Mouse (Mus musculus) CD4-positive helper T cell, adult 2 months (primary cell): ENCODE data around the gene Bcl7c.
"Not testable (repeated sequence)": the region's sequence is repeated elsewhere in the genome, so short reads cannot be mapped to it uniquely, and the experiment has no call there.

ENCODE experiments used
- DNase-seq: peaks from one replicate; pipeline ENCODE4 v3.0.0-alpha.2; 2012; ENCODE audit warnings: low read depth, missing footprints, low spot score

The Bcl7c gene

DNA sequence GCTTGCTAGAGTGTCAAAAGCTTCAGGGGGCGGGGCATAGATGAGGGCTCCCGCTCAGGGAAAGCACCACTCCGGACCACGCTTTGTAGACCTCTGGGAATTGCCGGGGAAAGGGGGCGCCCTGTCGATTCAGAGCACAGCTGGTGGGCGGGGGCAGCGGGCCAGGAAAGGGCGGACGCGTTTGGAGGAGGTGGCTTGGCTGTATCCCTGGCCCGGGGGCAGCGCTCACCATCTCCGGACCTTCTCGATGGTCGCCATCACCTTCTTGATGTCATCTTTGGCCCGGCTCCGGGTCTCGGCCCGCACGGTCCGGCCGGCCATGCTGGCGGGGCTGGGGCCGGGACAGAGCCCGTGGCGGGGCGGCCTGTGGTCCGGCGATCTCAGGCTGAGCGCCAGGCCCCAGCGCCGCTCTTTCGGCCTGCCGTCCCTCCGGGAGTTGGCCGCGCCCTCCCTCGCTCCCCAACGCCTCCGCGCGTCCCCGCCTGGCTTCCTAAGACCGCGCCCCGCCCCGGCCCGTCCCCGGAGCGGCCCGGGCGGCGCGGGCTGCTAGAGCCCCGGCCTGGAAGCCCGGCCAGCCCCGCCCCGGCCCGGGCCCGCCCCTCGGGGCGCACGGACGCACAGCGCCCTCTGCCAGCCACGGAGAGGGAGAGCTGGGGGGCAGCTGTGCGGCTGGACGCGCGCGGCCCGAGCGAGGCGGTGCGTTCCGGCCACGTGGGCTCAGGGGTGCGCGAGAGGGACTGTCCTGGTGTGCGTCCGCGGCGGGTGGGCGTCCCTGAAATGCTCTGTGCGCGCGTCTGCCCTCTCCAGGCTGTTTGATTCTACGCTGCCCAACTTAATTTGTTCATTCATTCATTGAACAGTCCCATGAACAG, at the start of gene Bcl7c:
Bcl7c (minus strand) TSS at position 727 of the 872 bp plus-strand sequence.
- peak; percentile 84 for DNase-seq

- DNase-seq, result no peak
Observed at GRCm38 (mm10) chr7:127753741-127754140, 45.0 kb upstream of the Bcl7c start.

- DNase-seq, result no peak
Observed at GRCm38 (mm10) chr7:127753158-127753557, 44.4 kb upstream of the Bcl7c start.

DNA sequence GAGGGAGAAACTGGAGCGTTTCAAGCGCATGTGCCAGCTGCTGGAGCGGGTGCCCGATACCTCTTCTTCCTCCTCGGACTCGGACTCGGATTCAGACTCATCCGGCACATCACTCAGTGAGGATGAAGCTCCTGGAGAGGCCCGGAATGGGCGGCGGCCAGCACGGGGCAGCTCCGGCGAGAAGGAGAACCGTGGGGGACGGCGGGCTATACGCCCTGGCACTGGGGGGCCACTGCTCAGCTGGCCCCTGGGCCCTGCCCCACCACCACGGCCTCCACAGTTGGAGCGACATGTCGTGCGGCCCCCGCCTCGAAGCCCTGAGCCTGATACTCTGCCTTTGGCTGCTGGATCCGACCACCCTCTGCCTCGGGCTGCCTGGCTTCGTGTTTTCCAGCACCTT, 43.3 kb upstream of the Bcl7c start:
- DNase-seq, result no peak

DNA sequence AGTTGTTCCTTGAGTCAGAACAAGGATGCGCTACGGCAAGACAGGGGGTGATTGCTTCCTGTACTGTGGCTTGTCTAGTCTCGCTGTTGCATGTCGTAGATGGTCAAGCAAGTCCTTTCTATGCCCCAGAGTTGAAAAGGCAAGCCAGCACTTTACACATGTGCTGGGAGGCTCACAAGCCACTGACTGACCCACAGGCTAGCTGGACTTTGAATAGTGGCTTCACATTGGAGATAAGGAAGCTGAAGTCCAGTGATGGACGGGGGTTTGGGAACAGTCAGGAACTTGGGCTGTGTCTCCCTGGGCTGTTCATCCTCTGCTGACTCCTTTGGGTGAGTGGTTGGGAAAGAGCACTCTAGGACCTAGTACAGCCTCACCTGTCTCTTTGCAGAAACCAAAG, 42.9 kb upstream of the Bcl7c start:
- DNase-seq, result no peak

- DNase-seq, result no peak
Observed at GRCm38 (mm10) chr7:127750131-127751127, 41.7 kb upstream of the Bcl7c start.

- no peak for DNase-seq
Observed at GRCm38 (mm10) chr7:127748235-127748560, 39.5 kb upstream of the Bcl7c start.

- no peak for DNase-seq
Observed at GRCm38 (mm10) chr7:127747559-127748234, 39.0 kb upstream of the Bcl7c start.

GRCm38 (mm10) chr7:127746494-127747491, 38.1 kb upstream of the Bcl7c start:
- DNase-seq, result peak; percentile 35

DNA sequence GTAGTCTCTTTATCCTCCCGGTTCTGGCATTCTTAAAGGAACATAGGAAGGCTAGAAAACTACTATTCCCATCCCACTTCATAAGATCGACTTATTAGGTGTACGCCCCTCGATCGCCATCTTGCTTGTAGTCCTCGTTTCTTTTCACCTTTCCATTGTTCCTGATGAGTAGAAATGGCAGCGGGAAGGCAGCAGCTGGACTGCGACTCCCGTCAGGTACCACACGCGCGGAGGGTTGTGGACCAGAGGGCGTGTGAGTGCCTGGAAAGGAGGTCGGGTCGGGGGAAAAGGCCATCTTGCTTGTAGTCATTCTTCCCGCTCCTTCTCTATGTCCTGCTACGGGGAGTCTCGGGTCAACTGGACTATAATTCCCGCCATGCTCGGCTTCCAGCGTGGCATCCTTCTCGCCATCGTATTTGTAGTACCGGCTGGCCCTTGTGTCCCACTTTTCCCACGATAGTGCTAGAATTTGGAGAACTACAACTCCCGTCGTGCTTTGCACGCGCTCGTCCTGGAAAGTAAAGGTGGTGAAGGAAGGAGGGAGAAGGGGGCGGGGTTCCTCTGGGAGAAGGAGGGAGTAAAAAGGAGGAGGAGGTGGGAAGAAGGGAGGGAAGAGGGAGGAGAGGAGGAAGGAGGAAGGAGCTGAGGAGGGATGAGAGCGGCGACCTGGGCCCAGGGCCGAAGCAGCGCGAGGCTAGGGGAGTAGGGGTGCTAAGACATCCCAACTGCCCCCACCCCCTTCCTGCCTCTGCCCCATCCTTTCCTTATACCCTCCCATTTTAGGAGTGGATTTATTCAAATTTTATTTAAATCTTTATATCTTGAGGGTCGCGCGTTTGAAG, 37.1 kb upstream of the Bcl7c start:
- DNase-seq, result peak; percentile 87

DNA sequence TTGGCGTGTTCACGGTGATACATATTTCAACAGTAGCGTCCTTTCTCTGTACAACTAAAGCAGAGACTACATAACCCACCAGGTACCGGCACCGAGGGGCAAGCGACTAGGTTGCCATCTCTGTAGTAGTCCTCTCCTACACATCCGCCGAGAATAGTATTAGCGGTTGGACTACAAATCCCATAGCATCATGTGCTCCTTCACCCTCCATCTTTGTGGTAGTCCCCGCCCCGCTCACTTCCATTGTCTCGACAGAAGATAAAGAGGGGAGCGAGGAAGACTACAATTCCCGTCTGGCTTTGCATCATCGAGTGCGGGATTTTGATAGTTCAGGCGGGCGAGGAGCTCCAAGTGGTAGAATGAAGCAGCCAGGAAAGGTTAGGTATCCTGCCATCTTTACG, 36.5 kb upstream of the Bcl7c start:
- peak; percentile 92 for DNase-seq

DNA sequence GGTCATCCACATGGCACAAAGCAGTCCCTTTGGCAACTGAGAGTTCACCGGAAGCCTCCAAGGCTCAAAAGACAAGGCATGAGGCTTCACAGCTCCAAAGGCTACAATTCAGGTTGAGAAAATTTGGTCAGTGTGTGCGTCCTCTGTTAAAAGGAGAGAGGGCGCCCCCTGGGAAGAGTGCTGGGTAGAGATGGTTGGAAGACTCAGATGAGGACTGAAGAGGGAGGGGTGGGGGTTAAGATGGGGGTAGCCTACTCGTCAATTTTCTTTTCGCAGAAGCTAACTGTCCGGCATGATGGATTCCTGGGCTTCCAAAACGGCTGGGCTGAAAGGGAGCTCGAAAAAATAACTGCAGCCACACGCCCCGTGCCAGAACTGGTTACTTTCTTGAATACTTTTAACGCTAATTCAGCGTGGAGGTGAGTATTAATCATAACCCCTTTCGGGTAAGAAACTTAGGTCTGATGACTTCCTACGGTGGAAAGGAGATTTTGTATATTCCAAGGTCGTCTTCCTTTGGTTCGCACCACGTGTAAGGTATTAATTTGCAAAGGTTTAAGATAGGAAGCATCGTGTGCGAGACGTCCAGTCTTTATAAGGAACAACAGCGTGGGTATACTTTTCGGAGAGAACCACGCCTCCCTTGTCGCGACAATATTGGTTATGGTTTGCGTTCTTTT, 35.8 kb upstream of the Bcl7c start, which contains the start of gene Fbxl19:
Fbxl19 (plus strand) TSS at position 178 of the 680 bp plus-strand sequence.
- peak; percentile 61 for DNase-seq

GRCm38 (mm10) chr7:127732066-127732465, 23.3 kb upstream of the Bcl7c start, which contains the start of gene Ctf2:
TSS of gene Ctf2 (minus strand) at chr7:127732166.
- not testable (repeated sequence) for DNase-seq

DNA sequence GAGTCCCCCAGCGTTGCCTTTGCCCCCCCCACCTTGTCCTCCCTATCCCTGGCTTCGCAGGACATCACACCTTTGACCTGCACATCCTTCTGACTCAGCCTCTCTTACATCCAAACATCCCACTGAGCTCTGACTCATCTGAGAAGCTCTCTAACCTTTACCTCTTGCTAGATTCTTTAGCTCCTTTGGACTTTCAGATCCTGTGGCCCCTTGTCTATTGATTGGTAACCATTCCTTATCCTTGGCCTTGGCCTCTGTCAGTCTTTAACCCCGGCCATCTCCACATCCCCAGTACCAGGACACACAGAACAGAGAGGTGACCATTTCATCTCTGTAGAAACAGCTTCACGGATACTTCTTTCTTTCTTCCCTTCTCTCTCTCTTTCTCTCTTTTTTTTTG, 21.4 kb upstream of the Bcl7c start:
- no peak for DNase-seq

DNA sequence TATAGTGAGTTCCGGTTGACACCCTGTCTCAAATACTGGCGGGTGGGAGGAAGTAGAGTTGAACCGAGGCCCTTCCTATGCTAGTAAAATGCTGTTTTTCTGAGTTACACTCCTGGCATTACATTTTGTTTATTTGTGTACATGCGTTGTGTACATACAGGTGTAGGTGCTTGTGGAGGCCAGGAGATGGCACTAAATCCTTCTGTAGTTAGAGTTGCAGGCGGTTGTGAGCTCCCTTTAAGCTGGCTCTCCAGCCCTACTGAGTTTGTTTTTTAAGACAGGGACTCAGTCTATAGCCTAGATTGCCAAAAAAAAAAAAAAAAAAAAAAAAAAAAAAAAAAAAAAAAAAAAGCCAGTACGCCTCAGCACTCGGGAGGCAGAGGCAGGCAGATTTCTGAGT, 19.2 kb upstream of the Bcl7c start:
- DNase-seq, result no peak

DNA sequence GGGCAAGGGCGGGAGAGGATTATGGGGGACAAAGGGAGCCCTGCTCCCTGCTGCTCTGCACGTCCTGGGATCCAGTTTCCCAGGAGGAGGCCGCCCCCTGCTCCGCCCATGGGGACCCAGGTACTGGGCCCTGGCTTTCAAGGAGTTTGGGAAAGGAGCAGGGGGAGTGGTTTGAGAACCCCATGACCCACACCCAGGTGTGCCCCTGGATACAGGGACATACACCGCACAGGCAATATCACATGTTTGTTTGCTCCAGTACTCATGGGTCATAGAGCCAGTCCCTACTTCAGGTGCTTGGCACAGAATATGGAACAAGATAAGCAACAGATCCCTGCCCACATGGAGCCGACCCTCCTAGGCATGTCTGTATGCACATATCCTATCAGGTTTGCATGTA, 17.2 kb upstream of the Bcl7c start:
- no peak for DNase-seq

DNA sequence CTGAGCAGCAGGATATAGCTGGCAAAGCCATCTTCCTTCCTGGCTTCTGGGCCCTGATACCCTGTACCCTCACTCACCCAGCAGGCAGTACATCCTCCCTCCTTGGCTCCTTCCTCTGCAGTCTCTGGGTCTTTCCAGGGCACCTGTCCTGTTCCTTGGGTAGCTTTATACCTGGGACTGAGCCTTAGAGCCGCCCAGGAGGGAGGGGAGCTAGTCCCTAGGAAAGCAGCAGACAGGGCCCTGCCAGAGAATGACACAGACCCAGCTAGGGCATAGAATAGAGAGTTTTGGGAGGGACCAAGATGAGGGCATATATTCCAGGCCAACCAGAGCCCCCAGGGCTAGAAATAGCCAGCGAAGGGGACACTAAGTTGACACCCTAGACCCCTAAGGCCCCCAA, 16.8 kb upstream of the Bcl7c start:
- no peak for DNase-seq

DNA sequence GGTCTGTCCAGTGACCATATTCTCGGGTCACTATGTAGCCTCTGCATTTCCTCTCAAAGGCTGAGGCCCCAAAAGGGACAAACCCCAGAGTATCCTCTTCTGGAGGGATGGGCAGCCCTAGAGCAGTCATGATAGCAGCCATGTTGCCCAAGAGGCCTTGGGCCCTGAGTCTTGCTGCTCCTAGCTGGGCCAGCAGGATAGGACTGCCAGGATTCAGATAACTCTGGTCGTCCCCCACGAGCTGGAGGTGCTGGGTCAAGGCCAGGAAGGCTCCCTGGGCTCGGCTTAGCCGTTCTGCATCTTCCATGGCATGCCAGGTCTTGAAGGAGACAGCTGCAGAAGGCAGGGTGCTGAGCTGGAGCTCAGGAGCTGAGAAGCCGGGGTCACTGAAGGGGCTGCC, 10.5 kb upstream of the Bcl7c start:
- DNase-seq, result no peak

DNA sequence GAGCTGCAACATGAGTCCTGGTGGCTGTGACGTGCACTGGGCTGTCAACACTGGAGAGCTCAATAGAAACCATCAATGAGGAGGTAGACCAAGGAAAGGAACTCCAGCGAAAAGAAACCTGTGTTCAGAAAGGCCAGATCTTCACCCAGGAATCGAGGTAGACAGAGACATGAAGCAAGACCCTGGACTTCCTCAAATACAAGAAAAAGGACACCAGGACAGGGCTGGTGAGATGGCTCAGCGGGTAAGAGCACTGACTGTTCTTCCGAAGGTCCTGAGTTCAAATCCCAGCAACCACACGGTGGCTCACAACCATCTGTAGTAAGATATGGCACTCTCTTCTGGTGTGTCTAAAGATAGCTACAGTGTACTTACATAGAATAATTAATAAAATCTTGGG, 9.6 kb upstream of the Bcl7c start:
- DNase-seq, result no peak
